Mouse (Mus musculus) testis, postnatal 14 days (tissue): Measurements from ENCODE around the gene Prr5l.

ENCODE experiments used
- DNase-seq: peaks from one replicate; pipeline ENCODE4 v3.0.0; 2021; ENCODE audit warnings: low spot score

The Prr5l gene

DNA sequence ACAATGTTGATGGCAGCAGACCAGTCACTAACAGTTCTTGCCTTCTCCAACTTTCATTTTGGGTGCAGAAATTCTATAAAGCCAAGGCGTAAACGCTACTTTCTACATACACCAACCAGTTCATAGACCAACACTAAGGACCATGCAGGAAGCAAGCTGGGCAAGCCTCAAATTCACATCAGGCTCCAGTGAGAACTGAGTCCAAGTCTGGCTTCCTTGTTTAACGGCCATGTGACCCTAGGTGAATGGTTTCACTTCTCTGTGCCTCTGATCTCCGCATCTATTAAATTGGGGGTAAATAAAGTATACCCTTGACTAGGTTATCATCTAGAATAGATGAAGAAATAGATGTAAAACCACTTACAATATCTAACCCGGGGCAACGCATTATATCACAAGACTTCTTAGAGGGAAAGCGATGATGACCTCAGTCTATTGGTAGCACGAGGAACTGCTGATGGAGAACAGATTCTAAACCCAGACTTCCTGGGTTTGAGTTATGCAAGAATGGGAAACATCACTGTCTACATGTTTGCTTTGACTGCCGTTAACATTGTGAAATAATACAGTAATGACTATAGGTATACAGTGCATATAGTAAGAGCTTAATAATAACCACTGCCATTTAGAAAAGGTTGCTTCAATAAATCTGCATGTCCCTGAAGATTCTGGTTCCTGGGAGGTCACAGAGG, 1.2 kb downstream of the Prr5l start:
- DNase-seq = no peak

DNA sequence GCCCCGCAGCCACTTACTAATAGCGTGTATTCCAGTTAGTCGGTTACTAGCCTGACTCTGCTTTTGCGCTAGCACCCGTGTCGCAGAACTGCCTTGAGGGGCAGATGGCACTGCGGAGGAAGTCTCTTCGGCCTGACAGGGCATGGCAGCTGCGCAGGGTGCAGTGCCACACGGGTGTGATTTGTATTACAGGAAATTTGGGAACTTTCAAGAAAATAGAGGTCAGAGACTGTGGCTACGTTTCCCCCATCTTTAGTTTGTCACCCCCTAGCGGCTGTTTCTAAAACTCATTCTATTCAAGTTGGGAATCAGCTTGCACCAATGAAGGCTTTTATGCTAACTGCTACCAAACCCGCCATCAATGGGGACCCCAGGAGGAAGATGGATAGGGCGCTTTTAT, 11.6 kb downstream of the Prr5l start:
- no peak for DNase-seq

DNA sequence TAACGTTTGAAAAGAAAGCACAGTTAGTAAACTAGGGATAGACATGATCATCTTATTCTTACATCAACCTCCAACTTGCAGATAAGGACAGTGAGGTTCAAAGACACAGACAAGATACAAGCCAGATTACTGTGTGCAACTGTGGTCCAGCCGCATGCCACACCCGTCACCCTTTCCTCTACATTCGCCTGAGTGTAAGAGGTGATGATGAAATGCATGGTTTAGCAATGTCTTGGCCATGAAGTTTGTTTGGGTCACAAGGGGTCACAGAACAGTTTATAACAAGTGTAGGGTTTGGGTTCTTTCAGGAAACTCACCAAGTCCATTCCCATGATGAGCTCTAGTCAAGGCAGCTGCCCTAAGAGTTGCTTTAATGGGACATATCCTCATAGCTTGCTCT, 14.1 kb downstream of the Prr5l start:
- DNase-seq = no peak

DNA sequence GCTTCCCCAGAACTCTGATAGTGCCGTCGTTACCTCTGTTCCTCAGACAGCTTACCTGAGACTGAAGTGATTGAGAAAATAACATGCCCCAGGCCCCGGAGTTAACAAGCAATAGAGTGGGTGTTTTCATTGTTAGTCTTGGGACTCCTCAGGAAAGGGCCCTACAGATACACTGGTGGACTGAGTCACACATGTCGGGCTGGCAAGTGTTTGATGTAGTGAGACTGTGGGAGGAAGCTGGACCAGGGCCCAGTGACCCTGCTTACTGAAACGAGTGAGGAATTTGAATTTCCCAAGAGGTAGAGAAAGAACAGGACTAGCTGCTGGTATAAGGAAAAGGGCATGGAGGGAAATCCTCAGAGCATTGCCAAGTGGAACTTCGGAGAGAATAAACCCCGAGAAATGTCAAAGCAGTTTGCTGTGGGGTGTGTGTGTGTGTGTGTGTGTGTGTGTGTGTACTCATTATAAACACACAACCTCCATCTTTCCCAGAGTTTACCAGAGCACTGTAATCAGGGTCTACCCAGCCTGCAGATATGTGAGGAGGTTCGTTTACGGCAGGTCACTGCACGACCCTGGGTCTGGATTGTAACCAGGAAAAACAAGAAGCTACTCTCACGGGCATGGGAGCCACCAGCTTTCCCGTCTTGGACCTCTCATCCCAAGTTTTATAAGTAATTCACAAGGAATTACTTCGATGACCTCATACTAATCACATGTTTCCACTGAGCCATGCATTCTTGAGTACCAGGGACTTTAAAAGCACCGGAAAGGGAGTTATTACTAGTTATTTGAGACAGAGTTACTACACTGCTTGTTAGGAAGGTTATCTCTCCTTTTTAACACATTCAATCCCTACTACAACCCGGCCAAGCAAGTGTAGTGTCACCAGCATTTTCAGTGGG, 20.4 kb downstream of the Prr5l start:
- no peak for DNase-seq

DNA sequence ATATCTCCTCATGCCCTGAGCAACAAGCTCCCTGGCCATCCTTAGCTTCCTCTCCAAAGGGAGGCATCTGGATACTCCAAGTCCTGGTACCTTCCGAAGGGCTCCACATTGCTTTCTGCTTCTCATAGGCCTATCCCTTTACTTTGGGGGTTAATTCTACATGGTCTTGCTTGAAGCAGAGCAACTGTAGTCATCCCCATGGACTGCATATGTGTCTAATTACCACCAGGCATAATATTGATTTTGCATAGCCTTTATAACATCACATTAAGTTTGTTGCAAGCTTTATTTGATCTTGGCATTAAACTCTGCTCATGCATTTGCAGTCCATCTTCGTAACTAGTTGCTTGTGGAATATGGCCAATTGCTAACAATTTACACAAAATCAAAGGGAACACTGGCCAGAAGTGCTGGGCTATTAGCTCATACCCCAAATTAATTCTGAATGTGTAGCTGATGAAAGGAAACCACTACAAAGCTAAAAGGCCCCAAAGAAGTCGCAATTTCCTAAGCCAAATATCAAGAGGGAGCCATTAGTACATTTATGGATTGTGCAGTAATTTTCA, 21.8 kb downstream of the Prr5l start:
- no peak for DNase-seq

DNA sequence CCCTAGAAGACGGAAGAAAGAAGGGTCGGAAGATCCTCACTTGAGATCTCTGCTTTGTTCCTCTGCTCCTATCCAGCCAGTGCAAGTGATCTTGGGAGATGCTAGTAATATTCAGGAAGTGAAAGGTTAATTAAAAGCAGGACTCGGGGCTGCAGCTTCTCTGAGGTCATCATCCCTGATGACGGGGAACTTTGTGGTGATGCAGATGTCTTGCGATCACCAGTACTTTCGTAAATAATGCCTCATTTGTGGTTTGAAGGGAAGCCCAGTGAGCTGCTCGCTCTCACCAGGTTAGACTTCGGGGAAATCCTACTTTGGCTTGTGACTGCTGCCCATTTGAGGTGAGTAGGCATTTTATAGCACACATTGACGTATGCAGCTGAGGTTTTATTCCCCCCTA, 26.7 kb downstream of the Prr5l start:
- no peak for DNase-seq

DNA sequence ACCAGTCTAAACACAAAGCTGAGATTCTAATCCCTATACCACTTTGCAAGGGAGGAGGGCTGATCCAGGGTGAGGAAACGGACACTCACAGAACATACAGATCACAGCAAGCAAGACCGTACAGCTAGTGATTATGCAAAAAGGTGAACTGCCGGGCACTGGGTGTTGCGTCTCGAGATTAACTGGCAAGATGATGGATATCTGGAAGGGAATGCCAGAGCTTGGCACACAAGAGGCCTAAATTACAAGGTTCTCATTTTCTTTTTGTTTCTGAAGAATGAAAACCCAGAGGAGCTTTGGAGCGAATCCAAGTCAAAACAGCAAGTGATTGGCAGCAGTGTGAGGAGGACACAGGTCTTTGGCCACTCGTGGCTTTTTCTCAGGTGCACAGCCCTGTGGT, 28.0 kb downstream of the Prr5l start:
- DNase-seq = no peak

DNA sequence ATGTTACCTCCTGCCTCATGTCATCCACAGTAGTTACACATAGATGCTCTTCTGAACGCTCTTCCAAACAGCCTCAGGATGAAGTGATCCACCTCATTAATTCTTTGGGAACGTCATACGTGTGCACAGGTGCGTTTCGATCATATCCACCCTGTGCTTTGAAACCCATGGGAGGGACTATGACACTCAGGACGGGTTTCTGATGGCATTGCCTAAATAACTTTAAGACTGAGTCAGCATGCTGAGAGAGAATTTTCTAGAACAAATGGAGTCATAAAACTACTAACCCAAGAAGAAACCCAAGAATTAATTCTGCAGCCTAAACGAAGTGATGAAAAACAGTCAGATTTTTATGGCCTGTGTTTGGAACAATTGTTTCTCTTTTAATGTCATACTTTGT, 40.1 kb downstream of the Prr5l start:
- no peak for DNase-seq

DNA sequence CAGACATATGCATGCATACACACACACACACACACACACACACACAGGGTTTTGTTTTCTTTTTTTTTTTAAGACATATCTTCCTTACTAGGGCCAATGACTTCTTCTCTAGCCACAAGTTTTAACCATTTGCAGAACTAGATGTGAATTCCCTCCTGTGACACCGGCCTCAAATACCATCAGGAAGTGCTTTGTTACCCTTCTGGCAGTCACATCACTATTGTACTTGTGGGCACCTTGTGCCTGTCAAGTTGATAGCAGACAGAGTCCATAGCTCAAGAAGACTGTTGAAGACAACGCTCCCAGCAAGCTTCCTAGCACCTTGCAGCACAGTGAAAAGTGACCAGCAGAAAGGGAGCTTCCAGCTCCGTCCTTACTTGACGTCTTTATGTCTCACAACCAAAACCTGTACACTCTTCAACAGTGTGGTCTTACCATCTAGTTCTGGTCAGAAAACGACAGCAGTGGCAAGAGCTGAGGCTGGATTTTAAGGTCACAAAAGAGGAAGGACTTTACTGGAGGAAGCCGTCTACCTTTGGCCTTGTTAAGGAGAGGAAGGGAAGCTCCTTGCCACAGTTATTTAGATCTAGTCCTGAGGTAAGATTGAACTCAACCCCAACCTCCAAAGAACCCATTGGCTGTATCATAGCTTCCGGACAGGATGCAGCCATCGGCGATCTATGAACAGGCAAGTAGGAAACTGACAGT, 47.9 kb downstream of the Prr5l start:
- DNase-seq = no peak

DNA sequence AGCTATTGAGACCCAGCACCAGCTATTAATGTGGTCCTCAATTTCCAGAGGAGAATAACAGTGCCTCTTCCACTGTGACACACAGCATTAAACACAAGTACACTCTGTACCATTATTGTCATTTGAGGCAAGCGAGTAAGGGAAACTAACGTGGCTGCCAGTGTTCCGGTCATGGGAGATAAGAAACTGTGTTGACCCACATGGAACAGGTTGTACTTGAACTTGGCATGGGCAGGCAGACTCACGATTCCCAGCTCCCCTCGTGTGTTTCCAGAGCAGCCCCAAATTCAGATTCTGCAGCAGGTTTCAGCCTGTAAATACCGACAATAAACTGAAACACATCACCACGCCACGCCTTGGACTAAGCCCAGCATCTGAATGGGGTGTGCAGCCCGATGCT, 50.5 kb downstream of the Prr5l start:
- DNase-seq = no peak

DNA sequence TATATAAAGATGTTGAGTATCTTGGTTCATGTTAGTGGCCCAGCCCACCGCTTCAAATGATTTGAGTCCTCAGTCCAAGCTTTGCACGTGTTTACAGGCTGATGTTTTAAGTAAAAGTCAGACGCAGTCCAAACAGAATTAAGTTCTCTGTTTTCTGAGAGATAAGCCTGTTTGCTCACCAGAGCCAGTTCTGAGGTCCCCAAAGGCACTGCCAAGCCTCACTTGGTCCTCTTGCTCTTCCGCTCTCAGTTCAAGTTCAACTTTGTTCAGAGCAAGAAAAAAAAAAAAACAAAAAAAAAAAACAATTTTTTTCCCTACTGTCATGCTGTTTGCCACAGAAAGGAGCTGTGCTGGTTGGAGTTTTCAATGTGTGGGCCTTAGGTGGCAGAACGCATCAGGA, 51.0 kb downstream of the Prr5l start:
- no peak for DNase-seq

DNA sequence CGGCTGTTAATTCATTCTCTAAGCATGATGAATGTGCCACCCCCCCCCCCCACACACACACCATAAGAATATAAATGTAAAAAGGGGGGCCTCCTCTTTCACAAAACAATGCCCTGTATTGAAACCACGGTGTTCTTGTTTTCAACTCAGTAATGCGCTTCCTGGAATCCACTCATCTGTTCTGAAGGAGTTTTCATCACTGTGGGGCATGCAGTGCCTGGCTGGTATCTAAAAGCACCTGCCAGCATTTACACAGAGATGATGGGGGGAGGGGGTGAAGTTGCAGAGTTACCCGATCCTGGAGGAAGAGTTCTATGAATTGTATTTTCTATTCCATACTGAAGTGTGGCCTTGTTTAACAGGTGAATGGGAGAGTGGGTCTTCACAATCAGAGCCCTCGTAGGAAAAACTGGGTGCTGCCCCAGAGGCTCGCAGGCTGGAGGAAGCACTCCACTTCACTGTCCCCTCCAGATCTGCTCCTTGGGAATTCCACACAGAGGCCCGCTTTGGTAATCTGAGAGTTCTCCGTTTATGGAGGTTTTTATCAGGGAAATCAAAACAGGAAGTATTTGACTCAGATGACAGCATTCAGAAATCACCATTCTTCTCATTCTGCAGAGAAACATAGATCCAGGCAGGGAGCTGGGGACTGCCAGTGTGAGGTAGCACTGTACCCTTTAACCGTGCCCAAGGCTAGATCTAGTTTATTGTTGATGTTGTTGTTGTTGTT, 52.5 kb downstream of the Prr5l start:
- DNase-seq = no peak

DNA sequence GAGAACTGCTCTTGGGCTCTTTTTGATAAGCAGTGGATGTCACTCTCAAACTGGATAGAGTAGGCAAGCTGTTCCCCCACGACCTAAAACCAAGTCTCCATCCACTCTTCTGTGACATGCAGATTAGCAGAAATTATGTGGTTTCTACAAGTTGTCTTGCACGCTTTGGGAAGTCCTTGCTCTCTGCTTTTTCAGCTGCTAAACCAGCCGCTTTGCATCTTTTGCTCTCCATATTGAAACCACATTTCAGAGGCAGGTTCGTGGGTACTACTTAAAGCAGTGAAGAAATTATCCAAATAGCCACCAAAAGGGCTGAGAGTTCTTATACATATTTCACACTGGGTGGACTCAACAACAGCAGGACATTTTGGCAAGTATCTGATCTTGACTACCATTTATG, 53.8 kb downstream of the Prr5l start:
- DNase-seq = no peak

DNA sequence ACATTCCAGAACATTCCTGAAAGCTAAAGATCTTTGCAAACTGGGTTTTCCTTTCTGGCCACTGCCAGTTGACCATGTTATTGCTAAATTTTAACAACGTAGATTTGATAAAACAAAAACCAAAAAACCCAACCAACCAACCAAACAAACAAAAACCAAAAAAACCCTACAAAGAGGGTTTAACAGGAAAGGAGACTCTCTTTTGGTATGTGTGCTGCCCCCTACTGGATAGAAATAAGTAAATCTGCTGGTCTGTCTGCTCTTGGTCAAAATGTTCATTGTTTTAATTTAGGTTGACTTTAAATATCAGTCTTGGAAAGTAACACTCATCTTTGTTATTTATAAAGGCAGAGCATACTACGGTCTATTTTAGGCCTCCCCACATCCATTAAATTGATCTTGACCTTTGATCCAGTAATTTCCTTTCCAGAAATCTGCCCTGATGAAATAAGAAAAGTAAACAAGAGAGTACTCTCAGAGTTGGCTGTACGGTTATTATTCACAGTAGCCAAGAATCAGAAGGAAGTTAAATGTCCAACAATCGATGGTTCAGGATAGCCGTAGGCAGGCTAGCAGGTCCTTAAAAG, 54.7 kb downstream of the Prr5l start:
- DNase-seq = no peak

DNA sequence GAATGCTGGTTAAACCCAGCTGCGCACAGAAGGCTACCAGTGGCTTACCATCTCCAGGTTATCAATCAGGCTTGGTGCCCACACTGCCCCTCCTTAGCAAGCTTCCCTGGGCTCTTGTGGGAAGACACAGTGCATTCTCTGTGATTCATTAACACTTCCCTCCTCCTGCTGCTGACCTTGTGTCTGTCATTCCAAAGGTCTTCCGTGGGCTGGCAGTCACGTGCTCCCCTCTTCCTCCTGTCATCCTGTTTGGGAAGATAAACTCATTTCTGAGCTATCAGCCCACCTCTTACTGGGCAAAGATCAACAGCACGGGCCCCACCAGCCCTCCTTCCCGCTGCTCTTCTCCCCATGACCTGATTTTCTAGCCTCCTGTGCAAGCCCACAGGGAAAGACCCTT, 55.2 kb downstream of the Prr5l start:
- no peak for DNase-seq

DNA sequence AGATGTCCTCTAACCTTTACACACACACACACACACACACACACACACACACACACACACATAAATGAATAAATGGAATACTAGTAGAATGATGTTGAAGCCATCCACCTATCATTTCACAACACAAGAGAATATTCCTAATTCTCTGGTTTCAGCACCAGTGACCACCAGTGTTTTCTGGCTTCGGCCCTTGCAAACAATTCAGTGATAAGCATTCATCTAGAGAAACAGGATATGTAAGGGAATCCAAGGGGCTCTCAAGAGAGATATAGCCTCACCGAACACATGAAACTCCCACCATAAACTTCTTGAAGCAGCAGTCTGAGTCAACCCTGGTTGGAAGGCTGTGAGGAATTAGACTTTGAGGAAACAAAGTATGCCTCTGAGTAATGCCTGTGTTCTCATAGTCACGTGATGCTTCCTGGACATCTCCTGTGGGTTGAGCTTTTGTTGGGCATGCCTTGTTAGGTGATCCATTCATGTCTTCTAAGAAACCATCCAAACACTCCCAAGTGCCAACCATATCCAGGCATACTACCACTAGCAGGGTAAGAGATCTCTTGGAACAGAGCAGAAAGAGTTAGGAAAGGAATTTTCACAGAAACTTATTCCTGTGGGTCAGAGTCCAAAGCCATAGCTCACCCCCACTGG, 55.8 kb downstream of the Prr5l start:
- DNase-seq = no peak

DNA sequence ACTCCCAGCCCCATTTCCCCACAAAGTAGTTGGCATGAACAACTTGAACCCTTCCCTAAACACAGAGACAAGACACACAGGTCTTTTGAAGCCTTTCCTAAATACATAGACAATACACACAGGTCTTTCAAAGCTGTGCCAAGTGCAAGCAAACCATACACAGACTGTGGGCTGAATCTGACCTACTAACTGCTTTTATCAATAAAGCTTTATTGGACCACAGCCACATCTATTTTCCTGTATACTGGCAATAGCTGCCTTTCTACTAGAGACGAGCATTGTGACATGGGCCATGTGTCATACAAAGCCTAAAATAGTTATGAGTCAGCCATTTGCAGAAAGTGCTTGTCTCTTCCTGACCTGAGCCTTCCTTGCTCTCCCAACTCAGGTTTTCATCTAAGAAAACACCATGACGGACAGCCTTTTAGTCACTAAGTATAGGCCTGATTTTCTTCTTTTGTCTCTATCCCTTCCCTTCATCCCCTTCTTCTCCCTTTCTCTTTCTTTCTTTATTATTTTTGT, 56.6 kb downstream of the Prr5l start:
- no peak for DNase-seq

DNA sequence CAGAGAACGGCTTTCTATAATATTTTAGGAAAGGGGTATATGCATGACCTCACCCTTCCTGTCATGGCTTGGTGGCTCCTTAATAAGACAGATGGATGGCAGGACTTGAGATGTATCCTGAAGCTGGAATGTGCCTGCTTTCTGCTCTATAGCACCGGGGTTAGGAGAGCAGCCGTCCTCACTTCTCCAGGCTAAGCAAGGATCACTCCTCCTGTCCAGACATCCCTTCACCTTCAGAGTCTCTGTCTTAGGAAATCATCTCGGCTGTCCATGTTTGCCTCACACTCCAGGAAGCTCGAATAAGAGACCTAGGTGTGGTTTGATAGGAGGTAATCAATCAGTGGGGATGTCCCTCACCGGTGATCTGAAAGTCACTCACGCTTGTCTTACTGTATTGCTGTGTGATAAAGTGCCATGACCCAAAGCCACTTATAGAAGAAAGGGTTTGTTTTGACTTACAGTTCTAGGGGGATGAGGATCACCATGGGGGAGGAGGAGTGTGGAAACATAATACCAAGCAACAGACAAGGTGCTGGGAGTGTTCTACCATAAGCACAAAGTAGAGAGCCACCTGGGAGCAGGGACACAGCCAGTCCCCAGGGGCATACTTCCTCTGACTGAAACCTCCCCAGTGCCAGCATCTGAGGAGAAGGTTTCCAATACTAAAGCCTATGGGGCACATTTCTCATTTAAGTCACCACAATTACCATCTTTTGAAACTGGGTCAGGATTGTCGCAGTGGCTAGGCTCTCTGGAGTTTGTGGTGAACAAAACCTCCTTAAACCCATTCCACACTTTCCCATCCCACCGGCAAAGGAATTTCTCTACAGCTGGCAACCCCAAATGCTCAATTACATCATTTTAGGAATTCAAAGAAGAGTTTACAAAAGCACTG, 57.4 kb downstream of the Prr5l start:
- no peak for DNase-seq

DNA sequence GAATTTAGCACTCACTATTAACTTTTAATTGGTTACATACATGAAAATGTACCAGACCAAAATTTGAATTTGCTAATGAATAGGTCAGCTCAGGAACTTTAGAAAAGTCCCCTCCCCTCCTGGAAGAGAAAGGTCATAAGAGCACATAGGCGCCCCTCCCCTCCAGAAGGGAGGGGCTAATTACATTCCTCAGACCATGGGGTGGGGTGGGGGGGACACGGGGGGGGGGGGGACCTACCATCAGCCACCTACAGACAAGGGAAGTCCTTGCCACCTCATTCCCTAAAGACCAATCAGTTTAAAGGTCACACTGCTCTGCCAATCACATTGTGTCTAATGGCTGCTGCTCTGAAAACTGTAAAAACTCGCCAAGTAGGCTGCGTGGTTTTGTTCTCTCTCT, 59.0 kb downstream of the Prr5l start:
- no peak for DNase-seq

DNA sequence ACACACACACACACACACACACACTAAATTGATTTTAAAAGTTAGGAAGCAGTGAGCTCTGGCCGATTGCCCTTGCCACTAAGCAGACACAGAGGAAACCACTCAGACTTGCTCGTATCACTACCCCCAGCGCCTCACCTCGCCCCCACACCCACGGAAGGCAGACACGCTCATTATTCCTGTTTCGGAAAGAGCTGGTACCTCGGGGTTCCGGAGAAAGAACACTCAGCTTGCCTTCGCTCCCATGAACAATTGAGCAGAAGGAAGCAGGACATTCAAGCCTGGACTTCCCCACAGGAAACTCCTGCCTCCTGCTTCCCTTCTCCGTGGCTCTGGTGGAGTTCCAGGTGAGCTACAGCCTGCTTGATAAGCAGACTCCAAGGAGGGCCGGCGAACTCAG, 60.0 kb downstream of the Prr5l start:
- no peak for DNase-seq
